Mouse (Mus musculus): ENCODE data around the gene Rnf223.

DNA sequence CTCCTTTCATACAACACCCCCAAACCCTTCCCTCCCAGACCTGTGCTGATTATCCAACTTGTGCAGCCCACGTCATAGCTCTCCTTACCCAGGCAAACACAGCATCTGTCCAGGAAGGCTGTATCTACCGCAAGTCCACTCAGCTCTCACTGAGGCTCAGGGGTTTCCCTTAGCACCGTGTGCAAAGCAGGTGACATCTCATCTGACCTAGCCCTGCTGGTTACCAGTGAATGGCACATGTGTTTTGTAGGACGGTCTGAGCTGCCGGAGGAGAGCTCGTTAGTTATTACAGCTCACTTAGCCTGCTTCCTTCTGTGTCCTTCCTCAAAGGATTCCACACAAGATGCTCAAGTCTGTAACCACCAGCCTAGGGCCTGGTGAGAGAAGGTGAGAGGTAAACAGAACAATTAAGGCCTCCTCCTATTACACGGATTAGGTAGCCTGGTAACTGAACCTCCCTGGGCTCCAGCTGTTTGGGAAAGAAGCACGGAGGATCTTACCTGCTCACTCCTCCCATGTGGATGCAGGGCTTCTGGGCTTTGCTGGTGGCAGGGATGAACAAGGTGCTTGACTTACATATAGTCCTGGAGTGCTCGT lies 32.4 kb upstream of the Rnf223 start:
- TF ChIP-seq CTCF (IDR thresholded peaks at IDR 0.05; ENCODE audit: low read depth), result no peak
- no peak for TF ChIP-seq EP300 (IDR thresholded peaks at IDR 0.05; ENCODE audit: low read depth)
